Mouse (Mus musculus): ENCODE measurements around the gene Krcc1. TPM values are rescaled to one million over a fixed set of nuclear protein-coding genes. Genes with fewer than 3 reads are reported as not detected.
A peak's percentile ranks its signal among the peaks of the same experiment; 100 is the strongest.
"Not testable (repeated sequence)": the region's sequence is repeated elsewhere in the genome, so short reads cannot be mapped to it uniquely, and the experiment has no call there.

Krcc1 gene
- polyA plus RNA-seq, 1 experiment: 4.2 TPM

- 0 out of 2 replicates have a peak, but pooled peaks cover 1% of the 10 kb centered on the region for H3K27me3 ChIP-seq (ENCODE audit: control insufficient read depth, insufficient read depth, low read length)
- DNase-seq (ENCODE audit: low read depth in 1 of 2, low spot score in 2 of 2): no peak
- H3K36me3 ChIP-seq (ENCODE audit: control insufficient read depth, insufficient read depth, low read length): no peaks in the 10 kb centered on the region
- H3K4me3 ChIP-seq (ENCODE audit: extremely low read depth, insufficient read depth, insufficient read length): no peak overlapping the region
- no peak overlapping the region for H3K27ac ChIP-seq (ENCODE audit: insufficient read depth, low read length)
- H3K4me1 ChIP-seq (ENCODE audit: control insufficient read depth, insufficient read depth, insufficient read length): no peaks in the 10 kb centered on the region
- WGBS: 27% methylated on average over 6 of the region's 6 CpGs
- TF ChIP-seq CTCF (IDR thresholded peaks at IDR 0.05; ENCODE audit: extremely low read depth, insufficient read depth, insufficient read length, insufficient replicate concordance) (no peak), POLR2A (IDR thresholded peaks at IDR 0.05; ENCODE audit: low read depth, low read length) (no peak)
Measured at GRCm38 (mm10) chr6:71260051-71260640, 11.3 kb upstream of the Krcc1 start.

GRCm38 (mm10) chr6:71261060-71261459 lies 10.4 kb upstream of the Krcc1 start:
- no peak for DNase-seq (ENCODE audit: low read depth in 1 of 2, low spot score in 2 of 2)
- H3K4me1 ChIP-seq (ENCODE audit: control insufficient read depth, insufficient read depth, insufficient read length): no peaks in the 10 kb centered on the region
- no peak overlapping the region for H3K27ac ChIP-seq (ENCODE audit: insufficient read depth, low read length)
- 0 out of 2 replicates have a peak, but pooled peaks cover 1% of the 10 kb centered on the region for H3K27me3 ChIP-seq (ENCODE audit: control insufficient read depth, insufficient read depth, low read length)
- TF ChIP-seq CTCF (IDR thresholded peaks at IDR 0.05; ENCODE audit: extremely low read depth, insufficient read depth, insufficient read length, insufficient replicate concordance) (no peak), POLR2A (IDR thresholded peaks at IDR 0.05; ENCODE audit: low read depth, low read length) (no peak)
- no peaks in the 10 kb centered on the region for H3K36me3 ChIP-seq (ENCODE audit: control insufficient read depth, insufficient read depth, low read length)
- no peak overlapping the region for H3K4me3 ChIP-seq (ENCODE audit: extremely low read depth, insufficient read depth, insufficient read length)
- 86% methylated on average over 3 of the region's 3 CpGs for WGBS

GRCm38 (mm10) chr6:71262142-71262833 lies 9.2 kb upstream of the Krcc1 start:
- H3K4me3 ChIP-seq (ENCODE audit: extremely low read depth, insufficient read depth, insufficient read length): no peak overlapping the region
- WGBS: 83% methylated on average over 8 of the region's 8 CpGs
- no peak for DNase-seq (ENCODE audit: low read depth in 1 of 2, low spot score in 2 of 2)
- H3K27me3 ChIP-seq (ENCODE audit: control insufficient read depth, insufficient read depth, low read length): no peaks in the 10 kb centered on the region
- TF ChIP-seq CTCF (IDR thresholded peaks at IDR 0.05; ENCODE audit: extremely low read depth, insufficient read depth, insufficient read length, insufficient replicate concordance): no peak
- TF ChIP-seq POLR2A (IDR thresholded peaks at IDR 0.05; ENCODE audit: low read depth, low read length): no peak
- no peak overlapping the region for H3K27ac ChIP-seq (ENCODE audit: insufficient read depth, low read length)
- no peaks in the 10 kb centered on the region for H3K36me3 ChIP-seq (ENCODE audit: control insufficient read depth, insufficient read depth, low read length)
- H3K4me1 ChIP-seq (ENCODE audit: control insufficient read depth, insufficient read depth, insufficient read length): no peaks in the 10 kb centered on the region

- not testable (repeated sequence) for H3K4me3 ChIP-seq (ENCODE audit: extremely low read depth, insufficient read depth, insufficient read length); H3K27me3 ChIP-seq (ENCODE audit: control insufficient read depth, insufficient read depth, low read length); H3K36me3 ChIP-seq (ENCODE audit: control insufficient read depth, insufficient read depth, low read length); H3K27ac ChIP-seq (ENCODE audit: insufficient read depth, low read length); DNase-seq (ENCODE audit: low read depth in 1 of 2, low spot score in 2 of 2); H3K4me1 ChIP-seq (ENCODE audit: control insufficient read depth, insufficient read depth, insufficient read length)
- WGBS: 81% methylated on average over 7 of the region's 7 CpGs
Measured at GRCm38 (mm10) chr6:71267603-71268002, 3.9 kb upstream of the Krcc1 start.

- no peak for TF ChIP-seq POLR2A (IDR thresholded peaks at IDR 0.05; ENCODE audit: low read depth, low read length)
- DNase-seq (ENCODE audit: low read depth in 1 of 2, low spot score in 2 of 2): peak in 1 of 2 experiments; percentile 6
- Histone ChIP-seq H3K27ac (ENCODE audit: insufficient read depth, low read length) (no peak overlapping the region), H3K36me3 (ENCODE audit: control insufficient read depth, insufficient read depth, low read length) (no peaks in the 10 kb centered on the region), H3K4me1 (ENCODE audit: control insufficient read depth, insufficient read depth, insufficient read length) (peaks cover 6% of the 10 kb centered on the region; the same call in 1 of the 2 replicates), H3K27me3 (ENCODE audit: control insufficient read depth, insufficient read depth, low read length) (no peaks in the 10 kb centered on the region), H3K4me3 (ENCODE audit: extremely low read depth, insufficient read depth, insufficient read length) (no peak overlapping the region)
- WGBS: 69% methylated on average over 7 of the region's 7 CpGs
Measured at GRCm38 (mm10) chr6:71268929-71269685, 2.4 kb upstream of the Krcc1 start.

GRCm38 (mm10) chr6:71269686-71270050 lies 1.8 kb upstream of the Krcc1 start:
- DNase-seq (ENCODE audit: low read depth in 1 of 2, low spot score in 2 of 2); H3K4me3 ChIP-seq (ENCODE audit: extremely low read depth, insufficient read depth, insufficient read length); H3K36me3 ChIP-seq (ENCODE audit: control insufficient read depth, insufficient read depth, low read length); H3K27ac ChIP-seq (ENCODE audit: insufficient read depth, low read length); H3K4me1 ChIP-seq (ENCODE audit: control insufficient read depth, insufficient read depth, insufficient read length); H3K27me3 ChIP-seq (ENCODE audit: control insufficient read depth, insufficient read depth, low read length): not testable (repeated sequence)
- WGBS: 94% methylated on average over 6 of the region's 6 CpGs
